12 mouse cellular contexts compared by ENCODE assay signal in the genomic region with DNA sequence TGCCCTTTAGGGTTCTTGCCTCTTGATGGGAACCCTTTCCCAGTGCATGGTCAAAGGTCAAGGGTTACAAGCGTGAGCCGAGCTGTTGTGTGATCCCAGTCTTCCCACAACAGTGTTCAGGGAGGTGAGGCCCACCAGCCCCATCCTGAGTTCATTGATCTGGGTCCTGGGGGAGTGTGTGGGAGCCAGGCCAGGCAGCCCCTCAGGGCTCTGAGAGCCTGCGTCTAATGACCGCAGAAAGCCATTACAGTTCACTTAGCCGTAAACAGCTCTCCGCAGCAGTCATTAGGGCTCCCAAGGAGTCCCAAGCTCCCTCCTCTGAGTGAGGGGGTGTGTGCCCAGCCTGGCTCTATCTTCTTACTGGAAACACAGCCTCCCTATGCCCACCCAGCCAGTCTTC.
"Had no signal": no experiment of that assay in that cellular context is flagged by ENCODE, and none has a peak within 500 bp of the region (broad histone marks: within the 10 kb centered on the region; RNA-seq: fewer than 3 reads in every experiment).

No protein-coding gene starts in this region.

- DNase-seq: kidney, postnatal 14 days; lung, adult 2 months; lung, postnatal 36 days; thymus, postnatal 14 days had no signal

- H3K9me3 ChIP-seq: liver, embryonic 15.5 days; midbrain, embryonic 13.5 days had no signal

- ATAC-seq: inflammation-experienced regulatory T-cells, adult 6 months; intestine, postnatal 0 days; lung, postnatal 0 days; midbrain, embryonic 13.5 days had no signal

- H3K9ac ChIP-seq: liver, embryonic 15.5 days; midbrain, embryonic 13.5 days had no signal

- H3K36me3 ChIP-seq: liver, embryonic 15.5 days; midbrain, embryonic 13.5 days had no signal

- H3K4me2 ChIP-seq: liver, embryonic 11.5 days; liver, embryonic 15.5 days; midbrain, embryonic 13.5 days had no signal

- H3K27ac ChIP-seq: left cerebral cortex, adult 2 months; liver, embryonic 15.5 days; midbrain, embryonic 13.5 days; stomach, postnatal 0 days had no signal

- H3K4me3 ChIP-seq: left cerebral cortex, adult 2 months; liver, embryonic 15.5 days; midbrain, embryonic 13.5 days had no signal

- H3K27me3 ChIP-seq: liver, embryonic 15.5 days; midbrain, embryonic 13.5 days had no signal

- H3K4me1 ChIP-seq: liver, embryonic 15.5 days had no signal
